Mouse (Mus musculus): Measurements from ENCODE around the gene Abl2.
A peak's percentile ranks its signal among the peaks of the same experiment; 100 is the strongest.

DNA sequence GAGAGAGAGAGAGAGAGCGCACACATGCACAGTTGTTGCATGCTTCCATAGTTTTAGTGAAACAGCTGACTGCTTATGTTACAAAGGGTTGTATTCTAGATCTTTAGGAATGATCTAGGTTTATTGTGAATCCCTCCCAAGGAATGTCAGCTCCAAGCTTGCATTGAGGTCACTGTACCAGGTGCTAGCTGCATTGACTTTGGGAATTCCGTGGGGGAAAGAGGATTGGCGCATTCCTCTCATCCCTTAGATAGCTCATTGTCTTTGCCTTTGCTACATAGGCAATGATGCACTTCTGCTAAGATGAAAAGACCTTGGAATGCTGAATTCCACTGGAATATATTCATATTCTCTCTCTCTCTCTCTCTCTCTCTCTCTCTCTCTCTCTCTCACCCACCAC lies 44.0 kb downstream of the Abl2 start:
- TF ChIP-seq MYOD1 (IDR thresholded peaks at IDR 0.05; ENCODE audit: control insufficient read depth in 1 of 3, insufficient read length in 2 of 3, low read depth in 2 of 3), result peak in 1 of 3 experiments; percentile 53
- no peak for TF ChIP-seq USF1 (IDR thresholded peaks at IDR 0.05; ENCODE audit: low read depth)
- TF ChIP-seq POLR2A (IDR thresholded peaks at IDR 0.05; ENCODE audit: insufficient read length, low read depth), result no peak
- TF ChIP-seq TCF3 (IDR thresholded peaks at IDR 0.05; ENCODE audit: insufficient read length, low read depth), result no peak
- peak in 1 of 3 experiments; percentile 69 for TF ChIP-seq MYOG (IDR thresholded peaks at IDR 0.05; ENCODE audit: control insufficient read depth in 1 of 3, insufficient read depth in 1 of 3, insufficient read length in 2 of 3, low read depth in 2 of 3)
- TF ChIP-seq SRF (IDR thresholded peaks at IDR 0.05; ENCODE audit: control insufficient read depth, insufficient read length, low read depth), result no peak
- no peak for TF ChIP-seq POLR2AphosphoS2 (IDR thresholded peaks at IDR 0.05; ENCODE audit: insufficient read length, low read depth)
- TF ChIP-seq REST (IDR thresholded peaks at IDR 0.05; ENCODE audit: insufficient read depth, insufficient read length), result no peak
- no peak for TF ChIP-seq MAX (IDR thresholded peaks at IDR 0.05; ENCODE audit: low read depth)
- TF ChIP-seq E2F4 (IDR thresholded peaks at IDR 0.05; ENCODE audit: insufficient read depth), result no peak
- TF ChIP-seq TCF12 (IDR thresholded peaks at IDR 0.05; ENCODE audit: insufficient read depth, poor library complexity, severe bottlenecking), result no peak
